Mouse (Mus musculus) CD4-positive helper T cell, adult 2 months (primary cell): ENCODE data around the gene Cmtm2b.
"Not testable (repeated sequence)": the region's sequence is repeated elsewhere in the genome, so short reads cannot be mapped to it uniquely, and the experiment has no call there.

Experiments used
- DNase-seq: peaks from one replicate; pipeline ENCODE4 v3.0.0-alpha.2; 2012; ENCODE audit warnings: low read depth, missing footprints, low spot score

Cmtm2b gene

GRCm38 (mm10) chr8:104321930-104322329, at the start of gene Cmtm2b:
Gene Cmtm2b (plus strand): TSS chr8:104322230.
- DNase-seq = not testable (repeated sequence)

DNA sequence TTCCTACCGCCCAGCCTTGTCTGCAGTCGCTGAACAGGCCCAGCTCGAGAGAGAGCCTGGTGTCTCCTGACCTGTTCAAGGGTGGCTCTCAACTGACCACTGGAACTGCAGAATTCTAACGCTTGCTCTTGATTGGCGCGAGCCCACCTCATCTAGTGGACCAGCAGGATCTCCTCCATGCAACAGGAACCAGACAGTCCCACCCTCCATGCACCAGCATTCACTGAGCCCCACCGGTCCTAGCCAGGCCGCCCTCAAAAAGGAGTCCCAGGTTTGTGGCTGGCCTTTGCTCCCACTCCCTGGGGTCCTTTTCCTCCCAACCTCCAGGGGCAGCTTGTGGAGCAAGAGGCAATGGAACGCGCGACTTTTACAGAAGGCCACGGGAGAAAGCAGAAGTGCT, 28.9 kb upstream of the Cmtm2b start, which contains the start of gene Cmtm2a:
Gene Cmtm2a (minus strand): TSS at position 101 of the 400 bp plus-strand sequence.
- not testable (repeated sequence) for DNase-seq

DNA sequence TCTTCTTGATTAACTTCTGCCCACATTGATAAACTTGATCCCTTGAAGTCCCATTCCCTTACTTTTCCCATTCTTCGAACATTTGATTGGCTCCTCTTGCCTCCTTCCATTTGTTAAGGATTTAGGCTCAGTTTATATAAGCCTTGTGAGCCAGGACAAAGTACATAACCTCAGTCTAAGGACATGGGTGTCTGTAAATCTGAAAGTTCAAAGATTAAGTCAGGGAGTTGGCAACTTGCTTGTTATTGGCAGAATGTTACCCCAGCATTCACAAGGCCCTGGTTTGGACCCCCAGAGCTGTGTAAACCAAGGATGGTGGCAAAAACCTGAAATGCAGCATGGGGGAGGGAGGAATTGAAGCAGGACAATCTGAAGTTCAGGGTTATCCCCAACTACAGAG, 27.6 kb upstream of the Cmtm2b start:
- DNase-seq = no peak

DNA sequence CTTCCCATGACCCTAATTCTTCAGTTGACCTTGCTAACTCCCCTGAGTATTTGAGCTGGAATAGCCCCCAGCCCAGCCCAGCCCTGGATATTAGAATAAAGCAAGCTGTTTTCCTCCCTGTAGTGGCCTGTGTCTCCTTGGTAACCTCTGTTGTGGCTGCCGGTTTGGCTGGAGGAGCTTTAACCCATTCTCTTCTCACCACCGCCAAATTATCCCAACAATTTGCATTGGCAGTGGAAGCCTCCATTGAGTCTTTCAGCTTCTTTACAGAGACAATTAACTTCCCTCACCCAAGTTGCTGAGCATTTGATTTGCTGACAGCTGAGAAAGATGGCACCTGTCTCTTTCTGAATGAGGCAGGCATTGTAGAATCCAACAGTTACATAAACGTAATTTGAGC, 20.5 kb upstream of the Cmtm2b start:
- DNase-seq = not testable (repeated sequence)

DNA sequence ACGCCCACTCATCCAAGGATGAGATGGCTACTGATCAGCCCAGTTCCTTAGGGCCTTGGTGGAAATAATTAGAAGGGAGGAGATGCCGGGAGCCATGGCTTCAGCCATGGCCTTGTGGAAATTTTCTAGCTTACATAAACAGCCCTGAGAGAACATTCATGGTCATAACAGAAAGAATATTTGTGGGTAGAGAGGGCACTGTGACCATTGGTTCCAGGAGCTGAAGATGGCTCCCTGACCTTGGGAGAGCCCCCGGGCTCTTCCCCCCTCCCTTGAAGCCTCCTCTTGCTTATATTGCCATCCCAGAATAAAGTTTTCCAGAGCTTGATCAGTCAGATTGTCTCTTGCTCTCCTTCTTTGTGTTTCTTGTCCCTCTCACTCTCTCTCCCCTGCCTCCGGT, 19.5 kb upstream of the Cmtm2b start:
- not testable (repeated sequence) for DNase-seq

DNA sequence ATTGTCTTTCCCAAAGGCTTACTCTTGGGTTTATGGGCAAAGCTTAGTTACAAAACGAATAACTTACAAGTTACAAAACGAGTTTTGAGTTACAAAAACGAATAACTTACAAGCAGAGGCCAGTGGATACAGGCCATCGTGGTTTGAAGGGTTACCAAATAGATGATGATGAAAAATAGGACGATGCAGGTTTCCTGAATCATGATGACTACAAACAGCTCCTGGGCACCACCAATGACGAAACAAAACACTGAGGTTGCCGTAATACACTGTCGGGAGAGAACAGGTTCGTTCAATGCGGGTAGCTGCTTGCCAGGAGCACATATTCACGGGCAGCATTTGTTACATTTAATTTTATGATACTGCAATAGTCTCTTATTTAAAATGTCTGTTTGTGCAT, 17.1 kb upstream of the Cmtm2b start:
- DNase-seq = no peak

GRCm38 (mm10) chr8:104308341-104308740, 13.7 kb upstream of the Cmtm2b start:
- not testable (repeated sequence) for DNase-seq

- DNase-seq = not testable (repeated sequence)
Measured at GRCm38 (mm10) chr8:104309441-104310155, 12.4 kb upstream of the Cmtm2b start, which contains the start of the genes Gm45711 and Cmtm1. Gene Gm45711 (minus strand): TSS chr8:104310081. Gene Cmtm1 (minus strand): TSS chr8:104310145.

- not testable (repeated sequence) for DNase-seq
Measured at GRCm38 (mm10) chr8:104312023-104312422, 10.0 kb upstream of the Cmtm2b start.

GRCm38 (mm10) chr8:104313311-104313710, 8.7 kb upstream of the Cmtm2b start:
- no peak for DNase-seq

DNA sequence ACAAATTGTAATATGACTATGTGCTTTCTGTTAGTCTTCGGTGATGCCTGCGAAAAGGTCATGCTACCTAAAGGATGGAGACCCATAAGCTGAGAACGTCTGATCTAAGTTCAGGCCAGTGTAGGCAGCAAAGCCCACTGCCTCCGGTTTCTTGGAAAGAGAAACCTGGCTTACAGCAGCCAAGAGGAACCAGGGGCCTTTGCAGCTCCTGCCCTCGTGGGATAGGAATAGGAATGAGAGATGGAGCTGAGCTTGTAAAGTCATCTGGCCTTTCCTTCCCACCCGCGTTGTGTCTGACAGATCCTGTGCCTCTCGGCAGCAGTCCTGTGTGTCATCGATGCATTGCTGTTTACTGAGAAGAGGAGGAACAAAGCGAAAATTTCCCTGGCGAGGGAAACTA, 763 bp upstream of the Cmtm2b start, which contains the start of gene Gm11020:
Gene Gm11020 (plus strand): TSS at position 301 of the 400 bp plus-strand sequence.
- DNase-seq = not testable (repeated sequence)

DNA sequence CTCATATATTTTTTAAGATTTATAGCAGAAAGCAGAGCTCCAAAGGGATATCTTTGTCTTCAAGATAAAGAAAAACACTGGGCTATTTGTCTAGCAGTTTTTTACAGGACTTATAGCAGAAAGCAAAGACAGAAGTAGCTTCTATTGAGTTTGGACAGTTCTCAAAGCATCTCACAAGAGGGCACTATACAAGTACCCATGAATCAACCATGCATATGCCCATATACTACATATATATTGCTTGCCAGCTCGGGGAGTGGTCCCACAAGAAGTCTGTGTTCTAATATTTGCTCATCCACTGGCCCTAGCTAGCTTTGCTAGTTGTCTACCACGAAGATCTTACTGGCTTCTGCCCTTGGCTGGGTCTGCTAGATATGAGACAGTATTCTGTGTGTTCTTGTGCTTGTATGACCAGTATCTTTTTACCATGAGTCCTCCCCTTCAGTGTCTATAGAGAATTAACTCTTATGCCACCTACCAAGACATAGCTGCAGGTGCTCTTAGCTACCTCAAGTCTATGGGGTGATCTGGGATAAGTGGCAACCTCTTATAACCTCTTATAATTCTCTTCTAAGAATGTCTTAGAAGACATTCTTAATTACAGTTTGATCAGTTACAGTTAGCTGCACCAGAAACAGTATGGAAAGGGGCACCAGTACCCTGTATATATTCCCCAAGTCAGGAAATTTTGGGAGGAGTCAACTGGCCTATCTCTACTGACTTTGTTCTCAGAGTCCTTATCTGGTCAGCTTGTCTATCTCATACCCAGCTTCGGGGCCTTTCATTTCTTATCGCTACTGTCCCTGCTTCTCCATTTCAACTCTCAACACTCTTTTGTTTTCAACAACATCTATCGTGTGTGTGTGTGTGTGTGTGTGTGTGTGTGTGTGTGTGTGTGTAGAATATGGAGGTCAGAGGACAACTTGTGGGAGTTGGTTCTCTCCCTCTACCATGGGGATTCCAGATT, 10.9 kb downstream of the Cmtm2b start:
- no peak for DNase-seq

DNA sequence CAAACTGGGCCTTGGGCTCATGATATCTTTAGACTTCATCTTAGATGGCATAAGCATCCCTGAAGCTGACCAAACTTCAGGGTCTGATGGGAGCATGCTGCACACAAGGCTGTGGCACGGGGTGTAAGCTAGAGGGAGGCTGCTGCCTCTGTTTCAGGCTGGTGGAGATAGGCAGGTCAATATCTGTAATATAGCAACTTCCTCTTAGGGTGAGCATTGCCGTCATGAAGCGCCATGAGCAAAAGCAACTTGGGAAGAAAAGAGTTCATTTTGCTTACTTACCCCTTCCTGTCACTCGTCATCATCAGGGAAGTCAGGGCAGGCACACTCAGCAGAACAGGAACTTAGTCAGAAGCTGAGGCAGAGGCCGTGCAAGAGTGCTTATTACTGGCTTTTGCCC, 11.8 kb downstream of the Cmtm2b start:
- DNase-seq = no peak

DNA sequence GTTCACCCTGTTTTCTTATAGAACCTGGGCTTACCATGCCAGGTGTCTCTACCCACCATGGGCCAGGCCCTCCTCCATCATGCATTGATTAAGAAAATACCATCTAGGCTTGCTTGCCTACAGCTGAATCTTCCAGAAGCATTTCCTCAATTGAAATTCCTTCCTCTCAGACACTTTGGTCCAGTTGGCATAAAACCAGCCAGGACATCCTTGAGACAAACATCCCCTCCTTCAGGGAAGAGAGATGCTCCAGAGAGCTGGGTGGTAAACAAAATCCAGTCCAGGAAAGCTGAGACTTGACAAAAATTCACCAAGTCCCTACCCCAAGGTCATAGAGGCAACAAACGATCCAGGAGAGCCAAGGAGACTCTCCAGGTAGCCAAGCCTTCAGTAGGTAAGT, 12.2 kb downstream of the Cmtm2b start:
- DNase-seq = no peak

GRCm38 (mm10) chr8:104336806-104337205, 14.8 kb downstream of the Cmtm2b start:
- DNase-seq = no peak

GRCm38 (mm10) chr8:104337890-104338289, 15.9 kb downstream of the Cmtm2b start:
- peak; percentile 26 for DNase-seq

DNA sequence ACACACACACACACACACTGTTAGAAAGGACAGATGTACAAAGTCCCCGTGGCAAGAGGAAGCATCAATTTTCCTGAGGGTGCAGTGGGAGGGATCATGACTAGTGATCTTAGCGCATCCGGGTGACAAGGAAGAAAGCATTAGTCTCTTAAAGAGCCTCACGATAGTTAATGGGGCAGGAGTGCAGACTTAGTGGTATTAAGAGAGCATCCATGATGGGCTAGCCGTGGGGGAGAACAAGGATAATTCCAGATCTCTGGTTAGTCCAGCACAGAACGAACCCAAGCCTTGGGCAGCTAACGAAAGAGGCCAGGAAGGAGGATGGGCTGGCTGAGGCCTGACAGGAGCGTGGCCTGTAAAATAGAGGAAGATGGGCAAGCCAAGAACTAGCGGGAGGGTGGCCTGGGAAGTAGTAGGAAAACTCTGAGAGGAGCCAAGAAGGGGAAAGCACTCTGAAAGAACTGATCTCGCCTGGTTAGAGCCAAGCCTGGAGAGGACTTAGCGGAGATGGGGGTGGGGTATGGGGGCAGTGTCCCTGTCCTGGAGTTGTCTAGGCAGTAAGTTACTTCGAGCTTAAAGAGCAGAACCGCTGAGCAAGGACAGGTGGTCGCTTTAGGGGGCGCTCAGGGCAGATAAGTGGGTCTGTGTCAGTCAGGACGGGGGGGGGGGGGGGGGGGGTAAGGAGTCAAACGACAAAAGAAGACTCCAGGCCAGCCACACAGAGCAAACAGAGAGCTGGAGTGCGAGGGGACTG, 17.4 kb downstream of the Cmtm2b start, which contains the start of gene Cmtm3:
Gene Cmtm3 (plus strand): TSS at position 182 of the 754 bp plus-strand sequence.
- no peak for DNase-seq

- DNase-seq = no peak
Measured at GRCm38 (mm10) chr8:104339983-104340232, 17.9 kb downstream of the Cmtm2b start.

DNA sequence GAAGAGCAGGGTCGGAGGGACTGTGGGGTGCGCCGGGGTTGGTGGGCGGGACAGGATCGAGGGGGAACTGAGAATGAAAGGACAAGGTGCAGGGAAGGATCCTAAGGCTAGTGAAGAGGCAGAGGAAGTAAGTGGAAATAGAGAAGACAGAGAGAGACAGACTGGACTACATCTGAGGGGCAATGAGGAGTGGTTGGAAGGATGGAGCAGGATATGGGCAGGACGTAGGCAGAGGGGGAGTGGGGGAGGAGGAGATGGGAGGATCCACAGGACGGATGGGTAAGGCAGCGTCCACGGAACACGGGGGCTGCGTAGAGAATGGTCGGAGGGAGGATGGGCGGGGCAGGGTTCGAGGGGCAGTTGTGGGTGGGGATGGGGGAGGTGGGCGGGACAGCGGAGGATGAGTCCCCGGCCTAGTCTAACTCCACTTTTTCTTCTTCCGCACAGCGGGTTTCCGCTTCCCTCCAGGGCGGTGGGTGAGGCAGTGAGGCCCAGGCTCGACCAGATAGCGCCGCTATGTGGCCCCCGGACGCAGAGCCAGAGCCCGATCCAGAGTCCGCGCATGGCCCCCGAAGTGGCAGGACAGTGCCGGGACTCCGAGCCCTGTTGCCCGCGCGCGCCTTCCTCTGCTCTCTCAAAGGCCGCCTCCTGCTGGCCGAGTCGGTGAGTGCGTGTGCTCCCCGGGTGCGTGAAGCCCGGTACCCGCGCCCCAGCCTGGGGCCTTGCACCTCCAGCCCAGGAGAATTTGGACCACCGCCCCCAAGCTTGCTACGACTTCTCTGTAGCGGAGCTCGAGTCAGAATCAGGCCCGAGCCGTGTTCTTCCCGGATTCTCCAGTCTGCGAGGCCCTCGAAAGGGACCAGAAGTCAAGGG, 18.4 kb downstream of the Cmtm2b start:
- DNase-seq = peak; percentile 80

GRCm38 (mm10) chr8:104341106-104341561, 19.1 kb downstream of the Cmtm2b start:
- DNase-seq = peak; percentile 33
